Mouse (Mus musculus) hindbrain, embryonic 16.5 days (tissue): Measurements from ENCODE around the gene Speg. TPM values are rescaled to one million over a fixed set of nuclear protein-coding genes. Genes with fewer than 3 reads are reported as not detected.

Experiments
- ATAC-seq: fragments of 200-750 bp; cut with Nextera tagmentation; 2 replicates; pipeline ENCODE4 v1.8.0; 2017; ENCODE audit warnings: moderate TSS enrichment, moderate library complexity
- H3K27ac ChIP-seq: fragments of 300-500 bp; sonication (generic); 2 replicates; pipeline ENCODE4 v1.5.1; 2014; ENCODE audit warnings: low read depth, mild to moderate bottlenecking, control low read depth, low read length, moderate library complexity
- H3K27me3 ChIP-seq: fragments of 300-500 bp; sonication (generic); replicated peaks from 2 replicates; pipeline ENCODE4 v1.6.1; 2014; ENCODE audit warnings: low read length; ENCODE audit not compliant: control insufficient read depth, insufficient read depth
- H3K36me3 ChIP-seq: fragments of 300-500 bp; sonication (generic); 2 replicates; pipeline ENCODE4 v1.6.1; 2014; ENCODE audit warnings: mild to moderate bottlenecking, low read length, moderate library complexity, mixed read lengths; ENCODE audit not compliant: control insufficient read depth, insufficient read depth
- H3K4me1 ChIP-seq: fragments of 300-500 bp; sonication (generic); 2 replicates; pipeline ENCODE4 v1.6.1; 2014; ENCODE audit warnings: low read depth, low read length; ENCODE audit not compliant: control insufficient read depth, insufficient read depth
- H3K4me2 ChIP-seq: fragments of 300-500 bp; sonication (generic); 2 replicates; pipeline ENCODE4 v1.6.1; 2014; ENCODE audit warnings: mild to moderate bottlenecking, low read length, control low read depth, moderate library complexity
- H3K4me3 ChIP-seq: fragments of 300-500 bp; sonication (generic); 2 replicates; pipeline ENCODE4 v1.5.1; 2014; ENCODE audit warnings: mild to moderate bottlenecking, low read length, control low read depth, moderate library complexity
- H3K9ac ChIP-seq: fragments of 300-500 bp; sonication (generic); 2 replicates; pipeline ENCODE4 v1.6.1; 2014; ENCODE audit warnings: low read depth, mild to moderate bottlenecking, control low read depth, low read length, moderate library complexity
- H3K9me3 ChIP-seq: fragments of 300-500 bp; sonication (generic); 2 replicates; pipeline ENCODE4 v1.6.1; 2014; ENCODE audit warnings: mild to moderate bottlenecking, low read length, moderate library complexity; ENCODE audit not compliant: control insufficient read depth
- WGBS: fragments of 180-500 bp; shearing (Covaris S2); extraction: QIAGEN DNeasy Blood & Tissue Kit; methylation state at CpG from one replicate; pipeline ENCODE4 v1.1.7; 2014; 5-methylcytosine and 5-hydroxymethylcytosine counted together
- polyA plus RNA-seq: library from polyadenylated mRNA; unstranded; fragments of >200 nt; fragmentation: Nextera tagmentation; extraction: Ambion mirVana; gene quantifications from 2 replicates; pipeline ENCODE4 v1.2.1, GENCODE M21; 2015

Speg gene
- polyA plus RNA-seq, 1 experiment from 2014 or later: 20.3 TPM

- peaks cover 9% of the 10 kb centered on the region for H3K27me3 ChIP-seq
- H3K4me1 ChIP-seq: peaks cover 48% of the 10 kb centered on the region
- no peaks in the 10 kb centered on the region for H3K36me3 ChIP-seq
- H3K4me2 ChIP-seq: peak overlapping the region; percentile 48
- peak overlapping the region; percentile 29 for H3K9ac ChIP-seq
- H3K9me3 ChIP-seq: no peaks in the 10 kb centered on the region
- H3K27ac ChIP-seq: 0 out of 2 replicates have a peak overlapping the region, but pooled peaks have one; percentile 31
- ATAC-seq: no peak
- H3K4me3 ChIP-seq: peak overlapping the region; percentile 7; the same call in 1 of the 2 replicates
- WGBS: 57% methylated on average over 20 of the region's 20 CpGs
Measured at GRCm38 (mm10) chr1:75385142-75385730, 10.1 kb downstream of the Speg start.

GRCm38 (mm10) chr1:75386149-75386548, 11.1 kb downstream of the Speg start:
- Histone ChIP-seq H3K9ac (no peak overlapping the region; the same call in 1 of the 2 replicates), H3K4me1 (peaks cover 48% of the 10 kb centered on the region), H3K4me2 (peak overlapping the region; percentile 48), H3K27me3 (peaks cover 9% of the 10 kb centered on the region), H3K27ac (no peak overlapping the region), H3K4me3 (no peak overlapping the region), H3K36me3 (no peaks in the 10 kb centered on the region), H3K9me3 (no peaks in the 10 kb centered on the region)
- ATAC-seq: no peak
- 33% methylated on average over 4 of the region's 4 CpGs for WGBS

GRCm38 (mm10) chr1:75387469-75387928, 12.4 kb downstream of the Speg start:
- 8% methylated on average over 7 of the region's 7 CpGs for WGBS
- H3K27me3 ChIP-seq: peaks cover 9% of the 10 kb centered on the region
- H3K4me3 ChIP-seq: no peak overlapping the region
- no peaks in the 10 kb centered on the region; the same call in 1 of the 2 replicates for H3K36me3 ChIP-seq
- H3K9ac ChIP-seq: peak overlapping the region; percentile 38; the same call in 1 of the 2 replicates
- peak overlapping the region; percentile 46 for H3K4me2 ChIP-seq
- no peaks in the 10 kb centered on the region for H3K9me3 ChIP-seq
- H3K27ac ChIP-seq: no peak overlapping the region
- no peak for ATAC-seq
- peaks cover 43% of the 10 kb centered on the region for H3K4me1 ChIP-seq

GRCm38 (mm10) chr1:75387929-75388897, 13.1 kb downstream of the Speg start:
- Histone ChIP-seq H3K9ac (peak overlapping the region; percentile 38), H3K4me2 (peak overlapping the region; percentile 46), H3K4me1 (peaks cover 38% of the 10 kb centered on the region), H3K27ac (no peak overlapping the region), H3K36me3 (no peaks in the 10 kb centered on the region; the same call in 1 of the 2 replicates), H3K4me3 (peak overlapping the region; percentile 19), H3K27me3 (peaks cover 9% of the 10 kb centered on the region), H3K9me3 (no peaks in the 10 kb centered on the region)
- ATAC-seq: no peak
- 7% methylated on average over 77 of the region's 94 CpGs for WGBS

- peaks cover 9% of the 10 kb centered on the region for H3K27me3 ChIP-seq
Measured at GRCm38 (mm10) chr1:75388898-75389515, 13.9 kb downstream of the Speg start.

GRCm38 (mm10) chr1:75393139-75393538, 18.0 kb downstream of the Speg start:
- WGBS: 54% methylated on average over 9 of the region's 9 CpGs
- H3K4me1 ChIP-seq: peaks cover 7% of the 10 kb centered on the region
- ATAC-seq: no peak
- no peak overlapping the region for H3K4me3 ChIP-seq
- no peaks in the 10 kb centered on the region; the same call in 1 of the 2 replicates for H3K27me3 ChIP-seq
- no peak overlapping the region for H3K27ac ChIP-seq
- no peak overlapping the region for H3K9ac ChIP-seq
- H3K9me3 ChIP-seq: no peaks in the 10 kb centered on the region
- H3K36me3 ChIP-seq: no peaks in the 10 kb centered on the region; the same call in 1 of the 2 replicates
- no peak overlapping the region for H3K4me2 ChIP-seq

More at GRCm38 (mm10) chr1:75388898-75389515, 13.9 kb downstream of the Speg start:
- ATAC-seq: no peak
- peak overlapping the region; percentile 46 for H3K4me2 ChIP-seq
- peak overlapping the region; percentile 19 for H3K4me3 ChIP-seq
- 22% methylated on average over 23 of the region's 23 CpGs for WGBS
- no peak overlapping the region for H3K27ac ChIP-seq
- peak overlapping the region; percentile 20 for H3K9ac ChIP-seq
- no peaks in the 10 kb centered on the region for H3K9me3 ChIP-seq
- H3K4me1 ChIP-seq: peaks cover 37% of the 10 kb centered on the region
- H3K36me3 ChIP-seq: no peaks in the 10 kb centered on the region; the same call in 1 of the 2 replicates

GRCm38 (mm10) chr1:75393846-75394245, 18.7 kb downstream of the Speg start:
- Histone ChIP-seq H3K9ac (no peak overlapping the region), H3K4me2 (no peak overlapping the region), H3K4me1 (peaks cover 4% of the 10 kb centered on the region), H3K4me3 (no peak overlapping the region), H3K9me3 (no peaks in the 10 kb centered on the region), H3K27ac (no peak overlapping the region), H3K27me3 (no peaks in the 10 kb centered on the region), H3K36me3 (no peaks in the 10 kb centered on the region; the same call in 1 of the 2 replicates)
- no peak for ATAC-seq
- WGBS: 97% methylated on average over 3 of the region's 3 CpGs

- H3K9me3 ChIP-seq: no peaks in the 10 kb centered on the region
- H3K4me3 ChIP-seq: no peak overlapping the region
- H3K27ac ChIP-seq: peak overlapping the region; percentile 30
- H3K4me1 ChIP-seq: peaks cover 18% of the 10 kb centered on the region
- ATAC-seq: peak; percentile 32; the same call in 1 of the 2 replicates
- no peaks in the 10 kb centered on the region for H3K27me3 ChIP-seq
- WGBS: 18% methylated on average over 9 of the region's 9 CpGs
- H3K36me3 ChIP-seq: peaks cover 15% of the 10 kb centered on the region
- H3K9ac ChIP-seq: no peak overlapping the region
- H3K4me2 ChIP-seq: no peak overlapping the region; the same call in 1 of the 2 replicates
Measured at GRCm38 (mm10) chr1:75398761-75399402, 23.8 kb downstream of the Speg start.
